ENCODE assay signal across 18 mouse cellular contexts in genomic region chr5:124082941-124083688, GRCm38 (mm10). TPM values are rescaled to one million over a fixed set of nuclear protein-coding genes. Genes with fewer than 3 reads are reported as not detected.
DNase-seq lines count a peak whose midpoint lies in the region; ATAC-seq lines count a peak whose summit lies in the region.
"Had no signal": no experiment of that assay in that cellular context is flagged by ENCODE, and none has a peak within 500 bp of the region (broad histone marks: within the 10 kb centered on the region; RNA-seq: fewer than 3 reads in every experiment).

No protein-coding gene starts in this region.

- H3K27ac ChIP-seq in heart, embryonic 13.5 days (replicated peaks) = no peak overlapping the region
- H3K27ac ChIP-seq in heart, embryonic 10.5 days = no peak overlapping the region
- 0 out of 2 replicates have a peak overlapping the region, but pooled peaks have one; percentile 30 for H3K27ac ChIP-seq in midbrain, embryonic 10.5 days (replicated peaks)
- H3K27ac ChIP-seq in midbrain, embryonic 11.5 days (ENCODE audit: low read depth, low read length) = no peak overlapping the region
- H3K27ac ChIP-seq: heart, embryonic 15.5 days; limb, embryonic 12.5 days; liver, embryonic 12.5 days; midbrain, embryonic 15.5 days had no signal

- no peak overlapping the region for H3K4me2 ChIP-seq in heart, embryonic 13.5 days
- H3K4me2 ChIP-seq in midbrain, embryonic 11.5 days = no peak overlapping the region
- H3K4me2 ChIP-seq: heart, embryonic 15.5 days; limb, embryonic 12.5 days; liver, embryonic 12.5 days; midbrain, embryonic 15.5 days had no signal

- H3K27me3 ChIP-seq in heart, embryonic 13.5 days (replicated peaks) = peaks cover 11% of the 10 kb centered on the region
- 0 out of 2 replicates have a peak, but pooled peaks cover 4% of the 10 kb centered on the region for H3K27me3 ChIP-seq in heart, embryonic 10.5 days (ENCODE audit: insufficient read depth, poor library complexity, severe bottlenecking)
- H3K27me3 ChIP-seq in midbrain, embryonic 10.5 days (ENCODE audit: low read depth, poor library complexity, severe bottlenecking) = no peaks in the 10 kb centered on the region
- no peaks in the 10 kb centered on the region for H3K27me3 ChIP-seq in midbrain, embryonic 11.5 days (ENCODE audit: control insufficient read depth, insufficient read depth, low read length)
- H3K27me3 ChIP-seq: heart, embryonic 15.5 days; midbrain, embryonic 15.5 days had no signal

- no peak for DNase-seq in heart, embryonic 10.5 days (ENCODE audit: low spot score)
- DNase-seq in midbrain, embryonic 10.5 days (ENCODE audit: low spot score) = no peak
- DNase-seq in midbrain, embryonic 11.5 days (ENCODE audit: low spot score, missing footprints) = no peak
- DNase-seq in CD4-positive helper T cell, adult 2 months (ENCODE audit: low read depth, low spot score) = peak; percentile 60
- no peak for DNase-seq in left cerebral cortex, adult 11 months (ENCODE audit: low spot score)
- no peak for DNase-seq in lung, postnatal 36 days
- DNase-seq: adrenal gland, postnatal 36 days; B cell, adult 2 months; cerebellum, adult 11-12 months; heart, postnatal 4 days; retina, postnatal 1 day had no signal

- WGBS in heart, embryonic 13.5 days = 86% methylated on average over 17 of the region's 17 CpGs
- 86% methylated on average over 17 of the region's 17 CpGs for WGBS in heart, embryonic 10.5 days
- 90% methylated on average over 17 of the region's 17 CpGs for WGBS in midbrain, embryonic 10.5 days
- whole genome bisulfite sequencing in midbrain, embryonic 11.5 days = 93% methylated on average over 17 of the region's 17 CpGs

- H3K9ac ChIP-seq in heart, embryonic 13.5 days = peak overlapping the region; percentile 33; the same call in 1 of the 2 replicates
- H3K9ac ChIP-seq in midbrain, embryonic 11.5 days (ENCODE audit: low read length) = no peak overlapping the region
- H3K9ac ChIP-seq: heart, embryonic 15.5 days; limb, embryonic 12.5 days; liver, embryonic 12.5 days; midbrain, embryonic 15.5 days had no signal

- no peak overlapping the region for H3K4me3 ChIP-seq in heart, embryonic 13.5 days
- no peak overlapping the region for H3K4me3 ChIP-seq in heart, embryonic 10.5 days
- no peak overlapping the region for H3K4me3 ChIP-seq in midbrain, embryonic 10.5 days
- no peak overlapping the region for H3K4me3 ChIP-seq in midbrain, embryonic 11.5 days (ENCODE audit: low read depth, low read length)
- H3K4me3 ChIP-seq: forebrain, embryonic 10.5 days; heart, embryonic 15.5 days; limb, embryonic 12.5 days; liver, embryonic 12.5 days; midbrain, embryonic 15.5 days had no signal

- no peak for ATAC-seq in heart, embryonic 13.5 days (ENCODE audit: extremely low read depth, insufficient number of reproducible peaks, low FRiP score, low TSS enrichment)
- ATAC-seq in midbrain, embryonic 11.5 days (ENCODE audit: low FRiP score) = no peak
- peak; percentile 17 for ATAC-seq in activated CD4-positive, CD25-positive, alpha-beta regulatory T cell, adult 4 months
- ATAC-seq: liver, embryonic 12.5 days; midbrain, embryonic 15.5 days had no signal

- H3K9me3 ChIP-seq in heart, embryonic 13.5 days = no peaks in the 10 kb centered on the region
- no peaks in the 10 kb centered on the region for H3K9me3 ChIP-seq in heart, embryonic 10.5 days
- H3K9me3 ChIP-seq in midbrain, embryonic 10.5 days (replicated peaks) = no peaks in the 10 kb centered on the region
- H3K9me3 ChIP-seq in midbrain, embryonic 11.5 days (ENCODE audit: control insufficient read depth, low read length) = no peaks in the 10 kb centered on the region
- H3K9me3 ChIP-seq: forebrain, embryonic 10.5 days; heart, embryonic 15.5 days; limb, embryonic 12.5 days; liver, embryonic 12.5 days; midbrain, embryonic 15.5 days had no signal

- peaks cover 30% of the 10 kb centered on the region for H3K4me1 ChIP-seq in heart, embryonic 13.5 days
- H3K4me1 ChIP-seq in heart, embryonic 10.5 days = peaks cover 43% of the 10 kb centered on the region
- peaks cover 13% of the 10 kb centered on the region for H3K4me1 ChIP-seq in midbrain, embryonic 10.5 days
- H3K4me1 ChIP-seq in midbrain, embryonic 11.5 days (ENCODE audit: control insufficient read depth, insufficient read depth, low read length) = peaks cover 2% of the 10 kb centered on the region; the same call in 1 of the 2 replicates
- H3K4me1 ChIP-seq: limb, embryonic 12.5 days had no signal

- no peaks in the 10 kb centered on the region for H3K36me3 ChIP-seq in heart, embryonic 13.5 days
- no peaks in the 10 kb centered on the region for H3K36me3 ChIP-seq in heart, embryonic 10.5 days
- H3K36me3 ChIP-seq in midbrain, embryonic 10.5 days = no peaks in the 10 kb centered on the region
- H3K36me3 ChIP-seq in midbrain, embryonic 11.5 days (ENCODE audit: control insufficient read depth, insufficient read depth, low read length) = no peaks in the 10 kb centered on the region
- H3K36me3 ChIP-seq: forebrain, embryonic 10.5 days; heart, embryonic 15.5 days; limb, embryonic 12.5 days; liver, embryonic 12.5 days; midbrain, embryonic 15.5 days had no signal

RNA-seq across cellular contexts. Expression of gene Abcb9, which starts 12.5 kb away (rescaled TPM):
- polyA plus RNA-seq in heart, embryonic 13.5 days (2015; fragmentation: Nextera tagmentation; extraction: Ambion mirVana) = 1.6 and 1.7 TPM in 2 replicates
- 0.89 and 2.4 TPM in 2 replicates for polyA plus RNA-seq in heart, embryonic 10.5 days (2016; fragmentation: Nextera tagmentation; extraction: Ambion mirVana)
- polyA plus RNA-seq in midbrain, embryonic 10.5 days (2016; fragmentation: Nextera tagmentation; extraction: Ambion mirVana) = 0.54 and 1.1 TPM in 2 replicates
- 0.62 and 0.71 TPM in 2 replicates for polyA plus RNA-seq in midbrain, embryonic 11.5 days (2014; fragmentation: Nextera tagmentation; extraction: Ambion mirVana)
- 10 to 100 TPM; 12.0 to 23.4 TPM for polyA plus RNA-seq in activated CD4-positive, CD25-positive, alpha-beta regulatory T cell, adult 4 months (2017; shearing (Covaris generic))

RNA-seq across cellular contexts. Expression of gene Ogfod2, which starts 29.0 kb away (rescaled TPM):
- 18.3 and 18.8 TPM in 2 replicates for polyA plus RNA-seq in heart, embryonic 13.5 days (2015; fragmentation: Nextera tagmentation; extraction: Ambion mirVana)
- polyA plus RNA-seq in heart, embryonic 10.5 days (2016; fragmentation: Nextera tagmentation; extraction: Ambion mirVana) = 19.6 and 20.1 TPM in 2 replicates
- polyA plus RNA-seq in midbrain, embryonic 10.5 days (2016; fragmentation: Nextera tagmentation; extraction: Ambion mirVana) = 18.1 TPM in 2 replicates
- polyA plus RNA-seq in midbrain, embryonic 11.5 days (2014; fragmentation: Nextera tagmentation; extraction: Ambion mirVana) = 10.4 and 11.4 TPM in 2 replicates
- 10 to 100 TPM; 16.3 to 21.2 TPM for polyA plus RNA-seq in activated CD4-positive, CD25-positive, alpha-beta regulatory T cell, adult 4 months (2017; shearing (Covaris generic))

RNA-seq across cellular contexts. Expression of gene Arl6ip4, which starts 32.8 kb away (rescaled TPM):
- polyA plus RNA-seq in heart, embryonic 13.5 days (2015; fragmentation: Nextera tagmentation; extraction: Ambion mirVana) = 68.5 and 70.8 TPM in 2 replicates
- 86.9 and 116 TPM in 2 replicates for polyA plus RNA-seq in heart, embryonic 10.5 days (2016; fragmentation: Nextera tagmentation; extraction: Ambion mirVana)
- polyA plus RNA-seq in midbrain, embryonic 10.5 days (2016; fragmentation: Nextera tagmentation; extraction: Ambion mirVana) = 123 and 132 TPM in 2 replicates
- polyA plus RNA-seq in midbrain, embryonic 11.5 days (2014; fragmentation: Nextera tagmentation; extraction: Ambion mirVana) = 89.3 and 95.5 TPM in 2 replicates
- polyA plus RNA-seq in activated CD4-positive, CD25-positive, alpha-beta regulatory T cell, adult 4 months (2017; shearing (Covaris generic)) = 10 to 100 TPM; 59.1 to 76.7 TPM

RNA-seq across cellular contexts. Expression of gene Vps37b, which starts 51.0 kb away (rescaled TPM):
- 51.2 and 52.2 TPM in 2 replicates for polyA plus RNA-seq in heart, embryonic 13.5 days (2015; fragmentation: Nextera tagmentation; extraction: Ambion mirVana)
- 54.0 and 61.4 TPM in 2 replicates for polyA plus RNA-seq in heart, embryonic 10.5 days (2016; fragmentation: Nextera tagmentation; extraction: Ambion mirVana)
- 58.1 and 69.2 TPM in 2 replicates for polyA plus RNA-seq in midbrain, embryonic 10.5 days (2016; fragmentation: Nextera tagmentation; extraction: Ambion mirVana)
- polyA plus RNA-seq in midbrain, embryonic 11.5 days (2014; fragmentation: Nextera tagmentation; extraction: Ambion mirVana) = 45.5 and 50.7 TPM in 2 replicates
- polyA plus RNA-seq in activated CD4-positive, CD25-positive, alpha-beta regulatory T cell, adult 4 months (2017; shearing (Covaris generic)) = 10 to 100 TPM; 17.6 to 22.8 TPM
